Mouse (Mus musculus) kidney, embryonic 16.5 days (tissue): ENCODE measurements at regions not wholly inside any gene's neighbourhood (a gene's known extent, or its start where the extent isn't known, plus 50 kb on each side); places are given as distances from the start of the nearest gene placed in this dataset.

Experiments used
- ATAC-seq: fragments of 200-750 bp; cut with Nextera tagmentation; 2 replicates; pipeline ENCODE4 v1.8.0; 2017; ENCODE audit warnings: moderate TSS enrichment; ENCODE audit not compliant: low FRiP score, low TSS enrichment
- H3K27ac ChIP-seq: fragments of 300-500 bp; sonication (generic); 2 replicates; pipeline ENCODE4 v1.5.1; 2014; ENCODE audit warnings: low read length
- H3K27me3 ChIP-seq: fragments of 300-500 bp; sonication (generic); 2 replicates; pipeline ENCODE4 v1.6.1; 2014; ENCODE audit warnings: low read length, control low read depth, mixed read lengths; ENCODE audit not compliant: insufficient read depth
- H3K36me3 ChIP-seq: fragments of 300-500 bp; sonication (generic); 2 replicates; pipeline ENCODE4 v1.6.1; 2014; ENCODE audit warnings: low read length, control low read depth, mixed read lengths; ENCODE audit not compliant: insufficient read depth
- H3K4me1 ChIP-seq: fragments of 300-500 bp; sonication (generic); 2 replicates; pipeline ENCODE4 v1.6.1; 2014; ENCODE audit warnings: low read length, control low read depth, mixed read lengths; ENCODE audit not compliant: insufficient read depth
- H3K4me2 ChIP-seq: fragments of 300-500 bp; sonication (generic); replicated peaks from 2 replicates; pipeline ENCODE4 v1.6.1; 2014; ENCODE audit warnings: low read depth, low read length
- H3K4me3 ChIP-seq: fragments of 300-500 bp; sonication (generic); 2 replicates; pipeline ENCODE4 v1.5.1; 2014; ENCODE audit warnings: mild to moderate bottlenecking, low read length
- H3K9ac ChIP-seq: fragments of 300-500 bp; sonication (generic); replicated peaks from 2 replicates; pipeline ENCODE4 v1.6.1; 2014; ENCODE audit warnings: low read length
- H3K9me3 ChIP-seq: fragments of 300-500 bp; sonication (generic); 2 replicates; pipeline ENCODE4 v1.6.1; 2016; ENCODE audit warnings: low read length, control low read depth
- WGBS: fragments of 180-500 bp; shearing (Covaris S2); extraction: QIAGEN DNeasy Blood & Tissue Kit; methylation state at CpG from one replicate; pipeline ENCODE4 v1.1.7; 2014; 5-methylcytosine and 5-hydroxymethylcytosine counted together

- Histone ChIP-seq H3K9me3 (no peaks in the 10 kb centered on the region), H3K27me3 (no peaks in the 10 kb centered on the region), H3K4me1 (peaks cover 11% of the 10 kb centered on the region), H3K4me2 (no peak overlapping the region), H3K27ac (no peak overlapping the region), H3K9ac (no peak overlapping the region), H3K36me3 (no peaks in the 10 kb centered on the region), H3K4me3 (no peak overlapping the region)
- WGBS = 61% methylated on average over 4 of the region's 4 CpGs
- no peak for ATAC-seq
Measured at GRCm38 (mm10) chr5:119060886-119061285, 500.4 kb downstream of the Med13l start.

GRCm38 (mm10) chr5:119062478-119062877, 502.0 kb downstream of the Med13l start:
- Histone ChIP-seq H3K27ac (no peak overlapping the region), H3K4me2 (no peak overlapping the region), H3K9me3 (no peaks in the 10 kb centered on the region), H3K27me3 (no peaks in the 10 kb centered on the region), H3K4me1 (peaks cover 11% of the 10 kb centered on the region), H3K4me3 (no peak overlapping the region), H3K9ac (no peak overlapping the region), H3K36me3 (no peaks in the 10 kb centered on the region)
- WGBS = 91% methylated on average over 11 of the region's 11 CpGs
- no peak for ATAC-seq

GRCm38 (mm10) chr5:119066666-119067065, 506.2 kb downstream of the Med13l start:
- Histone ChIP-seq H3K4me3 (no peak overlapping the region), H3K27ac (no peak overlapping the region), H3K27me3 (no peaks in the 10 kb centered on the region), H3K9me3 (no peaks in the 10 kb centered on the region), H3K4me1 (no peaks in the 10 kb centered on the region), H3K9ac (no peak overlapping the region), H3K36me3 (no peaks in the 10 kb centered on the region), H3K4me2 (no peak overlapping the region)
- ATAC-seq = no peak
- 71% methylated on average over 6 of the region's 6 CpGs for WGBS

GRCm38 (mm10) chr5:119069765-119070333, 509.4 kb downstream of the Med13l start:
- Histone ChIP-seq H3K9me3 (no peaks in the 10 kb centered on the region), H3K27ac (no peak overlapping the region), H3K4me2 (no peak overlapping the region), H3K4me3 (no peak overlapping the region), H3K9ac (no peak overlapping the region), H3K36me3 (no peaks in the 10 kb centered on the region), H3K4me1 (no peaks in the 10 kb centered on the region), H3K27me3 (no peaks in the 10 kb centered on the region)
- 63% methylated on average over 10 of the region's 10 CpGs for WGBS
- ATAC-seq = no peak

- WGBS = 96% methylated on average over 14 of the region's 14 CpGs
- H3K4me1 ChIP-seq = no peaks in the 10 kb centered on the region
- no peak for ATAC-seq
- no peak overlapping the region for H3K4me2 ChIP-seq
- H3K27me3 ChIP-seq = no peaks in the 10 kb centered on the region
- H3K4me3 ChIP-seq = no peak overlapping the region
- H3K9ac ChIP-seq = no peak overlapping the region
- H3K36me3 ChIP-seq = no peaks in the 10 kb centered on the region
- H3K9me3 ChIP-seq = no peaks in the 10 kb centered on the region
- H3K27ac ChIP-seq = no peak overlapping the region
Measured at GRCm38 (mm10) chr5:119072712-119073111, 512.2 kb downstream of the Med13l start.

- WGBS = 84% methylated on average over 5 of the region's 5 CpGs
- ATAC-seq = no peak
- Histone ChIP-seq H3K27me3 (peaks cover 8% of the 10 kb centered on the region), H3K4me3 (no peak overlapping the region), H3K4me2 (no peak overlapping the region), H3K36me3 (no peaks in the 10 kb centered on the region), H3K27ac (no peak overlapping the region), H3K4me1 (peaks cover 4% of the 10 kb centered on the region; the same call in 1 of the 2 replicates), H3K9ac (no peak overlapping the region), H3K9me3 (no peaks in the 10 kb centered on the region)
Measured at GRCm38 (mm10) chr5:119080747-119081146, 520.3 kb downstream of the Med13l start.

GRCm38 (mm10) chr5:119082895-119083294, 522.4 kb downstream of the Med13l start:
- peaks cover 26% of the 10 kb centered on the region for H3K27me3 ChIP-seq
- no peak overlapping the region for H3K9ac ChIP-seq
- H3K27ac ChIP-seq = no peak overlapping the region; the same call in 1 of the 2 replicates
- no peaks in the 10 kb centered on the region for H3K9me3 ChIP-seq
- H3K4me1 ChIP-seq = peaks cover 15% of the 10 kb centered on the region
- H3K4me3 ChIP-seq = no peak overlapping the region
- WGBS = 55% methylated on average over 15 of the region's 15 CpGs
- no peaks in the 10 kb centered on the region for H3K36me3 ChIP-seq
- no peak for ATAC-seq
- H3K4me2 ChIP-seq = no peak overlapping the region

- peak overlapping the region; percentile 52 for H3K4me2 ChIP-seq
- ATAC-seq = no peak
- WGBS = 6% methylated on average over 17 of the region's 17 CpGs
- H3K9me3 ChIP-seq = no peaks in the 10 kb centered on the region
- H3K4me3 ChIP-seq = peak overlapping the region; percentile 34
- H3K36me3 ChIP-seq = no peaks in the 10 kb centered on the region
- H3K9ac ChIP-seq = peak overlapping the region; percentile 41; the same call in 1 of the 2 replicates
- H3K27ac ChIP-seq = no peak overlapping the region
- H3K4me1 ChIP-seq = 0 out of 2 replicates have a peak, but pooled peaks cover 4% of the 10 kb centered on the region
- peaks cover 8% of the 10 kb centered on the region for H3K27me3 ChIP-seq
Measured at GRCm38 (mm10) chr5:119097576-119098193, 537.2 kb downstream of the Med13l start.

- H3K9ac ChIP-seq = no peak overlapping the region
- no peaks in the 10 kb centered on the region for H3K36me3 ChIP-seq
- H3K9me3 ChIP-seq = no peaks in the 10 kb centered on the region
- H3K4me3 ChIP-seq = no peak overlapping the region
- H3K4me1 ChIP-seq = 0 out of 2 replicates have a peak, but pooled peaks cover 4% of the 10 kb centered on the region
- no peak overlapping the region for H3K27ac ChIP-seq
- ATAC-seq = no peak
- peaks cover 8% of the 10 kb centered on the region for H3K27me3 ChIP-seq
- WGBS = 79% methylated on average over 6 of the region's 6 CpGs
- no peak overlapping the region for H3K4me2 ChIP-seq
Measured at GRCm38 (mm10) chr5:119099817-119100216, 539.3 kb downstream of the Med13l start.

GRCm38 (mm10) chr5:119103503-119103902, 543.0 kb downstream of the Med13l start:
- no peak overlapping the region for H3K4me2 ChIP-seq
- H3K9ac ChIP-seq = no peak overlapping the region
- no peaks in the 10 kb centered on the region for H3K27me3 ChIP-seq
- no peak overlapping the region for H3K27ac ChIP-seq
- WGBS = 16% methylated on average over 1 of the region's 1 CpGs
- H3K4me1 ChIP-seq = no peaks in the 10 kb centered on the region
- no peaks in the 10 kb centered on the region for H3K36me3 ChIP-seq
- no peak overlapping the region for H3K4me3 ChIP-seq
- H3K9me3 ChIP-seq = no peaks in the 10 kb centered on the region
- ATAC-seq = no peak
